Mouse (Mus musculus): ENCODE measurements around the gene Hba-a1. TPM values are rescaled to one million over a fixed set of nuclear protein-coding genes. Genes with fewer than 3 reads are reported as not detected.
A peak's percentile ranks its signal among the peaks of the same experiment; 100 is the strongest.

Gene Hba-a1
- polyA plus RNA-seq, 1 experiment: not detected

DNA sequence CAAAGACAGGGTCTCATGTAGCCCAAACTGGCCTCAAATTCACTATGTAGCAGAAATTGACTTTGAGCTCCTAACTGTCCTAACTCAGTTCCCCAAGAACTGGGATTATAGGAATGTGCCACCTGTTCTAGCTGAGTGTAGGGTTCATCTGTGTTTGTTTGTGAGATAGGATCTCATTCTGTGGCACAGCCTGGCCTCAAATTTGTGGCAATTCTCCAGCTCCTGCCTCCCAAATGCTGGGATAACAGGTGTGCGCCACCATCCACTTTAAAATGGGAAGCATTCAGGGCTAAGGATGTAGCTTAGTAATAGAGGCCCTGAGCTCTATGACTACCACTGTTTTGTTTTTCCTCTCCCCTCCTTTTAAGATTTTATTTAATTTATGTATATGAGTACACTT lies 30.2 kb upstream of the Hba-a1 start:
- Histone ChIP-seq H3K4me3 (ENCODE audit: insufficient read depth, low read depth, low read length) (no peak overlapping the region), H3K4me1 (ENCODE audit: control insufficient read depth, insufficient read depth, low read length) (no peaks in the 10 kb centered on the region; the same call in 1 of the 2 replicates), H3K27ac (ENCODE audit: insufficient read depth, low read depth, low read length) (no peak overlapping the region)
- no peak for TF ChIP-seq POLR2A (IDR thresholded peaks at IDR 0.05; ENCODE audit: insufficient read depth, low read depth, low read length)
- no peak for TF ChIP-seq CTCF (IDR thresholded peaks at IDR 0.05; ENCODE audit: insufficient read depth, low read depth, low read length)
- 97% methylated on average over 1 of the region's 1 CpGs for WGBS

- 97% methylated on average over 1 of the region's 1 CpGs for WGBS
- Histone ChIP-seq H3K27ac (ENCODE audit: insufficient read depth, low read depth, low read length) (no peak overlapping the region), H3K4me3 (ENCODE audit: insufficient read depth, low read depth, low read length) (no peak overlapping the region), H3K4me1 (ENCODE audit: control insufficient read depth, insufficient read depth, low read length) (no peaks in the 10 kb centered on the region; the same call in 1 of the 2 replicates)
- TF ChIP-seq CTCF (IDR thresholded peaks at IDR 0.05; ENCODE audit: insufficient read depth, low read depth, low read length) (no peak), POLR2A (IDR thresholded peaks at IDR 0.05; ENCODE audit: insufficient read depth, low read depth, low read length) (no peak)
Measured at GRCm38 (mm10) chr11:32256146-32256545, 27.2 kb upstream of the Hba-a1 start.

DNA sequence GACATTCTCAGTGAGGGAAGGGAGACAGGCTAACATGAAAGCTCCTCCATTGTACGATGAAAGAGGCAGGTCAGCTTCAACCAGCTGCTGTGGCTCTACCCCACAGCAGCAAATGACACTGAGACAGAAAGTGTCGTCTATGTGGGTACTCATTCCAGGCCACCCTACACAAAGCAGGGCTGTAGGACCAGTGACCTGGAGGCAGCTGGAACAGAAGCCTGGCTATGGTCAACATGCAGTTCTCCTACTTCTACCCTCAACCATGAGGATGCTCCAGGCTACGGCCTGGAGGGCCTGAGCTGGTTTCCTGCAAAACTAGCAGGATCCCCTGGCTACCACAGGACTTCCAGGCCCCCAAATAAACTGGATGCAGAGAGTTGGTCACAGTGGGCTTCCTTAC lies 26.7 kb upstream of the Hba-a1 start:
- Histone ChIP-seq H3K4me3 (ENCODE audit: insufficient read depth, low read depth, low read length) (no peak overlapping the region), H3K4me1 (ENCODE audit: control insufficient read depth, insufficient read depth, low read length) (no peaks in the 10 kb centered on the region), H3K27ac (ENCODE audit: insufficient read depth, low read depth, low read length) (no peak overlapping the region)
- no peak for TF ChIP-seq POLR2A (IDR thresholded peaks at IDR 0.05; ENCODE audit: insufficient read depth, low read depth, low read length)
- no peak for TF ChIP-seq CTCF (IDR thresholded peaks at IDR 0.05; ENCODE audit: insufficient read depth, low read depth, low read length)
- 96% methylated on average over 3 of the region's 3 CpGs for WGBS

GRCm38 (mm10) chr11:32262674-32263415 lies 20.5 kb upstream of the Hba-a1 start:
- H3K4me3 ChIP-seq (ENCODE audit: insufficient read depth, low read depth, low read length): no peak overlapping the region
- TF ChIP-seq CTCF (IDR thresholded peaks at IDR 0.05; ENCODE audit: insufficient read depth, low read depth, low read length) (no peak), POLR2A (IDR thresholded peaks at IDR 0.05; ENCODE audit: insufficient read depth, low read depth, low read length) (no peak)
- WGBS: 94% methylated on average over 10 of the region's 10 CpGs
- H3K27ac ChIP-seq (ENCODE audit: insufficient read depth, low read depth, low read length): no peak overlapping the region
- H3K4me1 ChIP-seq (ENCODE audit: control insufficient read depth, insufficient read depth, low read length): peaks cover 5% of the 10 kb centered on the region

- Histone ChIP-seq H3K4me1 (ENCODE audit: control insufficient read depth, insufficient read depth, low read length) (peaks cover 8% of the 10 kb centered on the region), H3K27ac (ENCODE audit: insufficient read depth, low read depth, low read length) (no peak overlapping the region), H3K4me3 (ENCODE audit: insufficient read depth, low read depth, low read length) (no peak overlapping the region)
- TF ChIP-seq CTCF (IDR thresholded peaks at IDR 0.05; ENCODE audit: insufficient read depth, low read depth, low read length) (no peak), POLR2A (IDR thresholded peaks at IDR 0.05; ENCODE audit: insufficient read depth, low read depth, low read length) (no peak)
- WGBS: 92% methylated on average over 3 of the region's 3 CpGs
Measured at GRCm38 (mm10) chr11:32265117-32265738, 18.1 kb upstream of the Hba-a1 start.

DNA sequence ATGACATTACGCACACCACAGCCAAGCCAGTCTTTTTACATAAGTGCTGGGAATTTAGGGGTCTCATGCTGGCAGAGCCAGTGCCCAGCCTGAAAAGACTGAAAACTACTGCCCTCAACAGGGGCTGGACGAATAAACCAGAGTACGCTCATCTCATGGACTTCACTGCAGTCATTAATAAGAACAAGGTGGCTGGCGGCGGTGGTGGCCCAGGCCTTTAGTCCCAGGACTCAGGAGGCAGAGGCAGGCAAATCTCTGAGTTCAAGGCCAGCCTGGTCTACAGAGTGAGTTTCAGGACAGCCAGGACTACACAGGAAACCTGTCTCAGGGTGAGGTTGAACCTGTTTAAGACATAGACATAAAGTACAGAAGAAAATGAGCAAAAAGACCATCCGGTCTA lies 17.1 kb upstream of the Hba-a1 start:
- H3K4me3 ChIP-seq (ENCODE audit: insufficient read depth, low read depth, low read length): no peak overlapping the region
- 95% methylated on average over 6 of the region's 6 CpGs for WGBS
- TF ChIP-seq POLR2A (IDR thresholded peaks at IDR 0.05; ENCODE audit: insufficient read depth, low read depth, low read length): no peak
- TF ChIP-seq CTCF (IDR thresholded peaks at IDR 0.05; ENCODE audit: insufficient read depth, low read depth, low read length): no peak

GRCm38 (mm10) chr11:32266776-32267175 lies 16.5 kb upstream of the Hba-a1 start:
- WGBS: 9% methylated on average over 6 of the region's 6 CpGs
- peak overlapping the region; percentile 85 for H3K27ac ChIP-seq (ENCODE audit: insufficient read depth, low read depth, low read length)
- H3K4me3 ChIP-seq (ENCODE audit: insufficient read depth, low read depth, low read length): peak overlapping the region; percentile 76
- TF ChIP-seq POLR2A (IDR thresholded peaks at IDR 0.05; ENCODE audit: insufficient read depth, low read depth, low read length): no peak
- TF ChIP-seq CTCF (IDR thresholded peaks at IDR 0.05; ENCODE audit: insufficient read depth, low read depth, low read length): no peak
- H3K4me1 ChIP-seq (ENCODE audit: control insufficient read depth, insufficient read depth, low read length): peaks cover 8% of the 10 kb centered on the region

More for the DNA sequence above, 17.1 kb upstream of the Hba-a1 start:
- peaks cover 8% of the 10 kb centered on the region for H3K4me1 ChIP-seq (ENCODE audit: control insufficient read depth, insufficient read depth, low read length)
- H3K27ac ChIP-seq (ENCODE audit: insufficient read depth, low read depth, low read length): no peak overlapping the region

- no peak for TF ChIP-seq CTCF (IDR thresholded peaks at IDR 0.05; ENCODE audit: insufficient read depth, low read depth, low read length)
- TF ChIP-seq POLR2A (IDR thresholded peaks at IDR 0.05; ENCODE audit: insufficient read depth, low read depth, low read length): peak; percentile 97
- Histone ChIP-seq H3K4me1 (ENCODE audit: control insufficient read depth, insufficient read depth, low read length) (peaks cover 8% of the 10 kb centered on the region), H3K27ac (ENCODE audit: insufficient read depth, low read depth, low read length) (peak within 1 kb of the TSS; percentile 85), H3K4me3 (ENCODE audit: insufficient read depth, low read depth, low read length) (peak within 1 kb of the TSS; percentile 76)
- WGBS: under 1% methylated on average over 54 of the region's 54 CpGs
Measured at GRCm38 (mm10) chr11:32267188-32267884, 16.0 kb upstream of the Hba-a1 start, which contains the start of gene Nprl3. Gene Nprl3, minus strand, starts transcription at chr11:32267707.

DNA sequence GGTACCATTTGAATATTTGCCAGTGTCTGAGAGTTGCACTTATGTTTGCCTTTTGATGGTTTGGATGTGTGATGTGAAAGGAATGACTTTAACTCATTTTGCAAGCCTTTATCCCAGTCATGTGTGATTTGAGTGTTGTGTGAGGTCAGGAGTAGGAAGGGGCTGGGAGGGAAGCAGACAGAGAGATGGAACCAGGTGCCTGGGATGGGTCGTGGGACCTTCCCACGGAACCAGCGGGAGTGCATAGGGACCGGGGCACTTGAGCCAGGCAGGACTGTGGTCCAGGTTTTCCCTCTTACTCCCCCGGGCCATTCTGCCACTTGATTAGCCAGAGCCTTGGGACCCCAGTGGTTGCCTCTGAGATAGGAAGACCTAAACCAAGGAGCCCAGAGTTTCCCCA lies 15.3 kb upstream of the Hba-a1 start:
- WGBS: 18% methylated on average over 5 of the region's 5 CpGs
- no peak overlapping the region for H3K4me3 ChIP-seq (ENCODE audit: insufficient read depth, low read depth, low read length)
- H3K27ac ChIP-seq (ENCODE audit: insufficient read depth, low read depth, low read length): 0 out of 2 replicates have a peak overlapping the region, but pooled peaks have one; percentile 22
- TF ChIP-seq CTCF (IDR thresholded peaks at IDR 0.05; ENCODE audit: insufficient read depth, low read depth, low read length) (no peak), POLR2A (IDR thresholded peaks at IDR 0.05; ENCODE audit: insufficient read depth, low read depth, low read length) (no peak)
- H3K4me1 ChIP-seq (ENCODE audit: control insufficient read depth, insufficient read depth, low read length): peaks cover 8% of the 10 kb centered on the region

Data from olfactory bulb, adult 2 months (tissue).